Mouse (Mus musculus) adrenal gland, postnatal 14 days (tissue): ENCODE measurements at regions not wholly inside any gene's neighbourhood (a gene's known extent, or its start where the extent isn't known, plus 50 kb on each side); places are given as distances from the start of the nearest gene placed in this dataset.

Experiments
- DNase-seq: peaks from one replicate; pipeline ENCODE4 v3.0.0; 2021; ENCODE audit warnings: mixed read lengths

DNA sequence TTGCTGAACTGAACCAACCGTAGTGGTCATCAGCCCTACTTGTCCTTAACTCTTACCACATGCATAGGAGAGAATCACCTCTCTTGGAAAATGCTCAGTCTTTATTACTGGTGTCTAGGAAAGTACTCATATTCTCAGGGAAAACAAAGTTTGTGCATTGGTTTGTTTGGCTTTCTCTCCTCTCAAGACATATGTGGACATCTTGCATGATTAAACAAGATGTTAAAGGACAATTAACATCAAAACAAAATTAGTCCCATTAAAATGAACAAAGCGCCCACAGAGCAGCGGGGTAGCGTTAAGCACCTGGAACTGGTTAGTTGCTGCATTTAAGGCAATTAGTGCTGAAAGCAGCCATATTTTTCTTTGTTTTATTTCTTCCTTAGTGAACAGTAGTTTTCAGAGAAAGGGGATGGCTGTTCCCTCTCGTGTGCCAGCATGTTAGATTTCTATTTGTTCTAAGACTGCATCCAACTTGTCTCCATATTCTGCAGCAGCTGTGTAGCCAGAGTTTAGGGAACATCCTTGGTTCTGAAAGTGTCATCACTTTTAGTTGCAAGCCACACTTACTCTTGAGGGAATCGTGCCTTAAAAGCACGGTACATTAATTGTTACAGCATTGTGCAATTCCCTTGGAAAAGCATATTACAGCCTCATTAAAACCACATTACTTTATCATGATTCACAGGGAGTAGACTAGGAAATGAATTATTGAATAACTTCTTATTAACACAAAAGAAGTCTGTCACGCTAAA is 137.7 kb downstream of the Ube2u start:
- no peak for DNase-seq

DNA sequence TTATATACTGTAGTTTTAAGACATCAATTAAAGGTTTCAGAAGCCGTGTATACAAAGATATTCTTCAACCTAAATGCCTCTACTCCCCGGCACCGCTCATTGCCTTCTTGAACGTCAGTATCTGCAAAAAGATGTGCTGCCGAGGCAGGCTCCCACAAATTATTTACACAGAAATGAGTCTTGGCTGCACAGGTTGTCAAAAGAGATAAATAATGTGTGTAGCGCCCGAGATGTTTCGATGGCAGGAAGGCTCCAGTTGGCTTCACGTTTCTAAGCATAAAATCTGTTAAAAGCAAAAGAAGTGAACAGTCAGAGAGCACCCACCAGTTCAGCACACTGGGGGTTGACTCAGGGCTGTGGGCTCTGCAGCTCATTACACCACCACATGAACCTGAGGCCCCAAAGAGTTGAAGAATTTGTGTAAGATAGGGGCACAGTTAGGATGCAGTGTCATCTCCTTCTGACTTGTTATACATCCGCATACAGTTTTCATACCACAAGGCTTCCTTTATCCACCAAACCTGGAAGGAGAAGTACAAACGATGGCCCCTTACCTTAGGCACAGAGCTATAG is 138.4 kb downstream of the Ube2u start:
- no peak for DNase-seq

DNA sequence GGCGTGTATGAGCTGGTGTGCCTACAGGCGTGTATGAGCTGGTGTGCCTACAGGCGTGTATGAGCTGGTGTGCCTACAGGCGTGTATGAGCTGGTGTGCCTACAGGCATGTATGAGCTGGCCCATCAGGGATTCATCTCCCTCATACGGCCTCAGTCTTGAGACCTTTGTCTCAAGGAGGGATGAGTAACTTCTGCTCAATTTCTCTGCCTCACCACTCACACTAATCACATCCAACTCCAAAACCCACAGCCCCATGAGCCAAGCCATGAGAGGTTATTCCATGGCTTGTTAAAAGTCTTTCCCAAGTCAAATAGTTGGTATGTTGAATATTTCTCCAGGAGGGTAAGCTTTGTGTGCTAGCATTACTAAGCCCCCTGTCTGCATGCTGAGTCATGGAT is 146.0 kb downstream of the Ube2u start:
- no peak for DNase-seq

DNA sequence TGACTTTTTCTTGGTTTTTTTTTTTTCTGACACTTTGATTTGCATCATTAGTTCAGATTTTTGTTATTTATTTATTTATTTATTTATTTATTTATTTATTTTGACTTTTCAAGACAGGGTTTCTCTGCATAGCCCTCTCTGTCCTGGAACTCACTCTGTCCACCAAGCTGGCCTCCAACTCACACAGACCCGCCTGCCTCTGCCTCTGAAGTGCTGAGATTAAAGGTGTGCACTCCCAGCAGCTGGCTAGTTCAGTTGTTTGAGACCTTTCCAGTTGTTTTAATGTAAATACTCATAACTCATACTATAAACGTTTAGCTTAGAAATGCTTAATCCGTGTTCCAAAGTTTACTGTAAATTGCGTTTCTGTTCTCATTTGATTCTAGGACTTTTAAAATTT is 147.9 kb downstream of the Ube2u start:
- DNase-seq = no peak

DNA sequence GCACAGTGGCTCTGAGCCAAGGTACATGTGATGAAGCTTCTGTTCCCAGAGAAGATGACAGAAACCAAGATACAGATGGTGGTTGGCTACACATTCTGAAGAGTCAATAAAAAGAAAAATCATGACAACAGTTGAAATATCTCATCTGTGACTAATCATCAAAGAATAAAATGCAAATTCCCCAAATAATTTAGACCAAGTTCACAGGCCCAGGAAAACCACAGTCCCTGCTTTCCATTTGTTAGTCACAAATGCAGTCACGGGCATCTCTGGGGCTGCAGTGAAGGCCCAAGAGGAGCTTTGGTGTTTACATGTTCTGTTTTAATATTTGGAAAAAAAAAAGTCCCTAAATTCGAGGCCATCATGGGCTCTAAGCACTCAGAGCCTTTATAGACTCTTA is 142.1 kb upstream of the Cachd1 start:
- DNase-seq = no peak

DNA sequence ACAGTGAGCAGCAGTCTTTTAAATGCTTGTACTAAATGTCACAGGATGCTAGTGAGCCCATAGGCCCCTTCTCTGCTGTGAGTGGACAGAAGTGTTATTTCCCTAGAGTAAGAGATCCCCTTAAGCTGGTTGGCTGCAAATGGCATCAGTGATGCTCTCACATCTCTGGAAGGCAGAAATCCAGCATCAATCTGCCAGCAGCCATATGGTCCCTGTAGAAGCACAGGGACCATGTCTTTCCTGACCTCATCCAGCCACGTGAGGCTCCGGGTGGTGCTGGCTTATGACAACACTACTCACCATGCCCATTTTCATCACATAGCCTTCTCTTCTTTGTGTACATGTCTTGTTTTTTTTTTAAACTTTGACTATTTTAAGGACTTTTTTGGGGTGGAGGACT is 138.9 kb upstream of the Cachd1 start:
- DNase-seq = no peak

DNA sequence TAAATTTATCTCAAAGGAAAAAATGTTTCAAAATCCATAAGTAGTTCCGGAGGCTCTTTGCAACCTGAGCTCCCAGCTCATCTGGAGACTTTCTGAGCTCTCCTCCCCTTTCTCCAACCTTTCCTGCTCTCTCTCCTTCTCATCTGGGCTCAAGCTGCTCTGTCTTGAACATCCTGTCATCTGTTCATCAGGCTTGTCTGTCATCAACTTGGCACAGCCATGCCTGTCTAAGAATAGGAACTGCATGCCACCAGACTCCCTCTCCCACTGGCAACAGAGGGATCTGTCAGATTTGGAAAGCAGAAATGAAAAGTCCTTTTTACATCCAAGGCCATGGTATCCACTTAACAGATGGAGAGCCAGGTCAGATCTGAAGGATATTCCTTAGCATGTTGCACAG is 115.3 kb upstream of the Cachd1 start:
- no peak for DNase-seq

DNA sequence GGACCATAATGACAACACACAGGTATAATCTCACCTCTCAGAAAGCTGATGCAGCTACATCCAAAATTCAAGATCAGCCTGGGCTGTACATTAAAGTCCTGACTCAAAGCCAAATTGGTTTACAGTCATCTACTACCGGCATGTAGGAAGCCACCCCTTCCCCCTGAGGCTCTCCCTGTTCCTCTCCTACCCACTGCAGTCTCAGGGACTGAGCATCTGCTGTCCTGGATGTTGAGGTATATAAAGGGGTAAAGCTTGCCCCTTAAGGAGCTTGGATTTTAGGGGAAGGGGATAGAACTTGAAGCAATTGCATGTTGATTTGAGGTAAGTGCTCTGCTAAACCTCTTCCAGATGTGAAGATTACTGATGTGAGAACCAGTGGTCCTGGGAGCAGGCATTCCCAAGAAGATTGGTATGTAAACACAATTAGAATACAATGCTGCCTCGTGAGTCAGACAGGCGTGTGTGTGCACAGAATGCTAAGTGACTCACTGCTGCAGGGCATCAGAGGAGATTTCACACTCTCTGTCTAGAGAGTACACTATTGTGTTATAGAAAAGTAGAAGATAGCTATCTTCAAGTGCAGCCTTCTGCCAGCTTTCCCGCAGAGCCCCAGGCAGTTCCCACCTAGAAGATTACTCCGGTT is 111.7 kb upstream of the Cachd1 start:
- no peak for DNase-seq

DNA sequence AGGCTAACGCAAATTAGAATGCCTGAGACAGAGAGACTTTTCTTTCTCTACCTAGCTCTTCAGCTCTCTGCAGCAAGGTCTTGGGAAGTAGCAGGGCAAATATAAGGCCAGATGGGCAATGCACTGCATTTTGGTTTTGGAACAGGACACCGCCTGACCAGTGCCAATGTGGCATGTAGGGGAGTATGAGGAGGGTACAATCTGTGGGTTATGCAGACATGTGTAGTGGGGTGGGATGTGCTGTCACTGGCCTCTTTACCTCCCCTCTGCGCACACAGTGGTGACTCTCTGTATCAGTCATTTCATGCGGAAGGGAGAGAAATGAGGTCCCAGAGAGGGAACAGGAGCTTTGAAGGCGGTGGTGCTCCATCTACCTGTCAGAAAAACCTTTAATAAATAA is 105.9 kb upstream of the Cachd1 start:
- no peak for DNase-seq

DNA sequence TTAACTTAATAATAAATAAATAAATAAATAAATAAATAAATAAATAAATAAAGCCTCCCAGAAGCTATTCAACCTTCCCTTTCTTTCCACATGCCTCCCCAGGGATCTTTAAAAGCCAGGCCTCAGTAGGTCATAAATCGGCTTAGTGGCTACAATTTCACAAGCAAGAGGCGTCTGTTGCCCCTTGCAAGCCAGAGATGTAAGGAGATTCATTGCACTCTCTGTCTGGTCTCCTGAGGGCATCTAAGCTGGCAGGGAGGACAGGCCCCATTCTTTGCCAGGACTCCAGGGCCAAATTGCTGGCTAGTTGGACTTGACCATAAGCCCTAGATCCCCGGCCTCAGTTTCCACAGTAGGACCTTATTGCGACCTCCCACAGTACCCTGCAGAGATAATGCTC is 101.6 kb upstream of the Cachd1 start:
- DNase-seq = peak; percentile 38

DNA sequence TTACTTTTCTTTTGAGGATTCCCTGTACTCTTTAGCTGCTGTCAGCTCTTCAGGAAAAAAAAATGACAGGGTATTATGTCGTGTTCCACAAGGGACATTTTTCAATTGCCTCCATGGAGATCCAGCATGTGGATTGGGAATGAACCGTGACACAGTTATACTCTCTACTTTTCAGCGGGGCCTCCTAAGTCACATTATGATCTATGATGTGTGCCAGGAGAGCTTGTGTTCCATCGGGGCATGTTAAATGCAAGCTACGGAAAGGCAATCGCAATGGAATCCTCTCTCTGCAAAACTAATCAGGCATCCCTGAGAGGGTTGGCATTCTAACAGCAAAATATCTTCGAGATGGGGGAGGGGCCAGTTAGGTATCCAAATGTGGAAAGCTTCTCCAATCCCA is 92.7 kb upstream of the Cachd1 start:
- no peak for DNase-seq

DNA sequence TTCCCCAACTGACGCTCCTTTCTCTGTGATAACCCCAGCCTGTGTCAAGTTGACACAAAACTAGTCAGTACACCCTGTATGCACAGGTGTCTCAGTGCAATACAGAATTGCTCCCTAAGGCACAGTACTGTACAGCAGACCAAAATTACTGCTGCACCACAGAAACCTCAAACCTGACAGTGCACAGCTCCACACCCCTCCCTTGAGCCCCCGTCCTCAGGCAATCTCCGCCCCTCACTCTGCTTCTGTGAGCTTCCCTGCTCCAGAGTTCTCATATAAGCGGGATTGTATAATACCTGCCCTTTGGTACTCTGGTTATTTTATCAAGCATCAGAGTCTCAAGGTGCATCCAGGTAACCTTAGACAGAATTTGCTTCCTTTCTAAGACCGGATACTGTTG is 76.5 kb upstream of the Cachd1 start:
- no peak for DNase-seq

DNA sequence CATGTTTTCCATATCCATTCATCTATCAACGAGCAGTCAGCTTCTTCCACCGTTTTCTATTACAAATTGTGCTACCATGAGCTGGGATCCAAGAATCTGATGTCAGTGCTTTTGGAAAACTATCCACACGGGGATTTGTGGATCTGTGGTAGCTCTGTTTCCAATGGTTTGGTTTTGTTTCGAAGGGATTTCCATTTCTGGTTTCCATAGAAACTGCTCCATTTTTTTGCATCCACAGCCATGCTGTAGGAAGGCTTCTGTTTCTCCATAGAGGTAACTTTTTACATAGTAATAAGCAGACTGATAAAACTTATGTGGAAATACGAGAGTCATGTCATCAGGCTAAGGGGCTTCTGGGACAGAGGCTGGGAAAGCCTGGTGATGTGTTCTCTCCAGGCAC is 76.1 kb upstream of the Cachd1 start:
- DNase-seq = no peak

DNA sequence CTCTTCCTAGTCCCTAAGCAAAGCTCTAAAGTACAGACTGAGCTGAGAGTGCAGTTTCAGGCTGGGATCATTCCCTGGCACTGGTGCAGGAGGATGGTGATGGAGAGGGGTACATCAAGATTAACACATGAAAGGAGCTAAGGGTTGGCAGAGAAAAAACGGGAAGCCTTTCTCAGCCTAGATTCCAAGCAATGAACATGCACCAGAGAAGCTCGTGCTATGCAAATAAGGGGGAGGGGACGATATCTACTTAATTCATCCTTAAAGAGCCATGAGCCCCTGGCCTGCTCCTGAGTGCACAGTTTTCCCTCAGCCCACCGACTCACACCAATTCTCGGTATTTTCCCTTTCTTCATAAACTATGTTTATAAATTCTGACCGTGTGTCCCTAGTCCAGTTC is 70.5 kb upstream of the Cachd1 start:
- no peak for DNase-seq

DNA sequence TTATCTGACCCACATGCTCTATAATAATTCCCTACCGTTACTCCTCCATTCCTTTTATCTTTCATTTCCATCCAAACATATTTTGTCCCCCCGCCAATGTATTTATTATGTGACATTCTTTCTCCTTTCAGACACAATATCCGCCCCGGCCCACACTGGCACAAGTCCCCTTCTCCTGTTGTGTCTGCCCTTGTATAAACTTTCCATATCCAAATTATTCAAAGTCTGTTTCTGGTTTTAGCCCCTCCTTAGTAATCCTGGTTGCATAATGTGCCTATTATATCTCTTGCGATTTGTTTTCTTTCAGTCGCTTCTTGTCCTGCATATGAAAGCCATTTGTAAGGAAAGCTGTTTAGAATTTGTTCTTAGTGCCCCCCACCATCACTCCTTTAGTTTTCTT is 69.3 kb upstream of the Cachd1 start:
- DNase-seq = no peak

DNA sequence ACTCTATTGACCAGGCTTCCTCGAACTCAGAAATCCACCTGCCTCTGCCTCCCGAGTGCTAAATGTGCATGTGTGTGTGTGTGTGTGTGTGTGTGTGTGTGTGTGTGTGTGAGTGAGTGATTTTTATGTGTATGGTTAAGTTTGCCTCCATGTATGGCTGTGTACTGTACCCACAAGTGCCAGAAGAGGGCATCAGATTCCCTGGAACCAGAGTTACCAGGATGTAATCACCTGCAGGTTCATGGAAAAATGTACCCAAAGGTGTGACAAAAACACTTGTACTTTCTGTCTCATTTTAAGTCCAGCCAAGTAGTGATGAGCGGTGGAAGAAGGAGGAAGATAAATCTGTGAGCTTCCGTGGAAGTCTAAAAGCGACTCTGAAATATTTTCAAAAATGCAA is 68.2 kb upstream of the Cachd1 start:
- no peak for DNase-seq

DNA sequence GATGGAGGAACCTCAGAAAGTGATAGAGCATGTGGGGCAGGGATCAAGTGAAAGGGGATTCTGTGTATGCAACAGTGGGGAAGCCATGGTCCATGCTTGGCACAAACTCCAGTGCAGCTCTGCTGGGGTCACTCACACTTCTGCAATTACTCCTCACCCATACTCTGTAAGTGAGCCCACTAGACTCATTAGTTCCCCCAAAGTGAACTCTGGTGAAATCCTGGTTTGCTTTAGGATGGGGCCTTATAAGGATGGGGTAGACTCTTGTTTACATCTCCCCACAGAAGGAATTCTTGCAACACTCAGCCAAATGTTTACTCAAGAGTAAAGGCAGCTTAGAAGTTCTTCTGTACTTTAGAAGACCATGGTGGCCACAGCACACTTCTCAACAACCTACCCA is 62.2 kb upstream of the Cachd1 start:
- no peak for DNase-seq

DNA sequence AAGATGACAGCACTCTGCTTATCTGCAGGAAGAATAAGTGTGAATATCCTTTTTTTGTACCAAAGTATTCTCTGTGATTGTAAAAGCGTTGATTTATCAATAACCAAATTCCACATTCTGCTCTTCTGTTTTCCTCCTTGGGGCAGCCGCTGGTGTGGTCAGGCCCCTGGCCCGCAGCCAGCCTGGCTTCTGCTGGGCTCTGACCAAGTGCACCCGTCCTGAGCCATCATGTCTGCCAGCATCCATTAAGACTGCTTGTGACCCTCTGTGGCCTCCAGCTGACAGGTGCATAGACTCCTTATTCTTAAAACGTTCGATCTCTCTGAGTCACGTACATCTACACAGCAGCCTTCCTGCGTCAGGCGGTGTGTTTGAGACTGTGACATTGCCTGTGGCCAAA is 58.9 kb upstream of the Cachd1 start:
- no peak for DNase-seq

DNA sequence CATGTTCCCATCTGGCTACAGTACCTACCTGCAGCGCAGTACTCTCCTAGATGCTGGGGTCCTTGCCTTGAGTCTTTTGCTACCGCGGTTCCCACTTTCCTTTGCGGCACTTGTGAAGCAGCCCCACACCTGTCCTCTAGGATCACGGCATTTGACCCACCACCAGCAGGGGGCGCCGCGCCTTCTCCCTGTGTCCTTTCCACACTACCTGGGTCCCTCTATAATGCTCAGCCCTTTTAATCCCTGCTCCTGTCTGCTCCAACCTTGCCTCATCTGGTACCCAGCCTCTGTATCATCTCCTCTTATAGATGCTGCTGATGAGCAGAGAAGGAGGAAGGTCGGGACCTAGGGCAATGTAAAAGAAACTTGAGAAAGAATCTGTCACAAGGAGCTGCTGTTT is 53.9 kb upstream of the Cachd1 start:
- peak; percentile 72 for DNase-seq

DNA sequence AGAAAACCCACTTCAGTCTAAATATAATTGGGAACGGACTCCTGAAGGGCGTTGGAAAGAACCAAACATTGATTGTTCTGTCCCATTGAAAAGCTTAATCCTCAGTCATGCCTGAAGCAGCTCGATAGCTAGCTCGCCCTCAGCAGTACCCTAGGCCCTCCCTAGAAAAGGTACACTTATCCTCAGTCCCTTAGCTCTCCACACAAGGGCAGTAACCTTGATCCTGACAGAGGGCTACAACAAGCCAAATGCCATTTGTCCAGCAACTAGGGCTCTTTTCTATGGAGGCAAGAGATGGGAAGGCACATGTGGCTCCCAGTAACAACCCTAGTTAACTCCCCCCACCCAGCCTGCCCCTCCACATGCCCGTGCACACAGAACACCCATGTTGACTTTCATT is 53.4 kb upstream of the Cachd1 start:
- DNase-seq = no peak

DNA sequence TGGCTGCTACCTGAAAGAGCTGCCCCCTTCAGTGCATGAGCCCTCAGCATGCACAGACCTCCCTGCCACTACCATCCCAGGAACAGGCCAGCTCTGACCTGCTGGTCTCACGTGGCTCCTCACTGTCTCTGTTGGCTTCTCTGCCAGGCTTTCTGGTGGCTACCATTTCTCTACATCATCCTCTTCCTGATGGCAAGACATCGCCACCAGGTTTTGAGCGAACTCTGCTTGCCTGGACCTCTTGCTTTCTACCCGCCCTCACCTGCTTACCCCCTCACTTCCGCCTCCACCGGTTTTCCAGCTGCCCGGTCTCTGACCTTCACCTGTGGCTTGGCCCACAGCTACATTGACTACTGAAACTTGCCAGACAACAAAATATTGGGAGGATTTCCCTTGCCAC is 50.7 kb upstream of the Cachd1 start:
- DNase-seq = no peak

DNA sequence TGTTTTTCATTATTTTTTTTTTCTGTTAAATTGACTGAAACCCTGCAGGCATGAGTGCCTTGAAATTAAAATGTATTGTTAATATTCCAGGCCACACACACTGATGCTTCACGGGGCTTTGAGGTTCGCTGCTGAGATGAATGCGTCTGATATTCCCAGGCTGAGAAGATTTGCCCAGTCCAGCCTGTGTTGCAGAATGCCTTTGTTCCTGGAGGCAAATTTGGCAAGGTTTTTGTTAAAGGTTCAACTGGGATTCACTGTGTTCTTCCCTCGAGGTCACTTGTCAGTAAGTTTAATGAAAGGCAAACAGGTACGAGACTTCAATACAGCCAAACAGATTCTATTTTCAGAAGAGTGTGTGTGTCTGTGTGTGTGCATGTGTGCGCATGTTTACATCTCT is 50.0 kb upstream of the Cachd1 start:
- no peak for DNase-seq
